Mouse (Mus musculus) adrenal gland, postnatal 25 days (tissue): ENCODE results near the gene Tbl3. TPM values are rescaled to one million over a fixed set of nuclear protein-coding genes. Genes with fewer than 3 reads are reported as not detected.

ENCODE experiments used
- DNase-seq: peaks from one replicate; pipeline ENCODE4 v3.0.0; 2021; ENCODE audit warnings: mixed read lengths
- total RNA-seq: library from RNA; stranded (reverse); gene quantifications from 2 replicates; pipeline ENCODE4 v1.2.3, GENCODE M21; 2021

Tbl3 gene
- total RNA-seq, 1 experiment from 2014 or later, result 33.3 TPM

DNA sequence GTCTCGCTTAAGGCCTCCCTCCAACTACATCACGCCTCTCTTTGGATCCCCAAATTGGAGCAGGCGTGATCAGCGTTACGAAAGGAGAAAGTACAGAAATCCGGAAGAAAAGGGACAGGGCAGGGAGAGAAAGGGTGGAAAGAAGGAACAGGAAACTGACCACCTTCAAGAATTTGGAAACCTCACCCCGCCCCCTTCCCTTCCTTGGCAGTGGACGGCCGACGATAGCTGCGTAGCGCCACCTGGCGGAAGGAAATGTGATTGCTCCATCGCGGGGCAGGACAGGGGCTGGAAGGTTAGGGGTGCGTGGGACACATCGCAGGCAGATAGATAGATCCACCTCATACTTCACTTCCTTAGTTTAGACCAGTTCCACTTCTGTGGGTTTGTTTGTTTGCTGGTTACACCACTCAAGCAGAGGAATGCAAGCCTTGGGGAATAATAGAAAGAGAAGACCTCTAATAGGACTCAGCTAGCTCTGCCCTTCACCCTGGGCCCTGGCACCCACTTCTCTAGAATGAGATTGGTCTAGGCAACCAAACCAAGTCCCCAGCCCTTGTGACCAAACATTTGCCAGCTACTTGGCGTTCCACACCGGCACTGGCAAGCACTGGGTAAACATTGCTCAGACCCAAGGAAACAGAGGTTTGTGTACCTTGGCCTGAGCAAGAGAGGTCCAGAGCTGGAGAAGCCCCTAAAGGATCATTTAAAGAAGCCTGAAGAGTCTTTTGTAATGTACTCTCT lies 53.3 kb downstream of the Tbl3 start:
- DNase-seq, result peak; percentile 79

DNA sequence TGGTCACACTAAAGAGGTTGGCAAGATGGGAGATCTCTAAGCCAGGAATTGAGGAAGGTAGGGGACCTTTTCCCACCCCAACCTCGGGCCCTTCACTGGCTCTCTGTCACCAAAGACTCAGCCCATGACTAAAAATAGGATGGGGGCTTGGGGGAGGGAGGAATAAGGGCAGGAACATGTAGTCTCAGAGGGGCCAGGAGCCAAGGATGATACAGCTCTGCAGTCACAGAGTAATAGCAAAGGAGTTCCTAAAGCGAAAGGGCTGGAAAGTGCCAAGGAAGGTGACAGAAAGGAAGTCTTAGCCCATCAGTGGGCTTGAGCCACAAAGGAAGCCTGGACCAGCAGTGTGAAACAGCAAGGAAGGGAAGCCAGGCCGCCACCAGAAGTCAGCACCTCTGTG lies 55.6 kb downstream of the Tbl3 start:
- no peak for DNase-seq

DNA sequence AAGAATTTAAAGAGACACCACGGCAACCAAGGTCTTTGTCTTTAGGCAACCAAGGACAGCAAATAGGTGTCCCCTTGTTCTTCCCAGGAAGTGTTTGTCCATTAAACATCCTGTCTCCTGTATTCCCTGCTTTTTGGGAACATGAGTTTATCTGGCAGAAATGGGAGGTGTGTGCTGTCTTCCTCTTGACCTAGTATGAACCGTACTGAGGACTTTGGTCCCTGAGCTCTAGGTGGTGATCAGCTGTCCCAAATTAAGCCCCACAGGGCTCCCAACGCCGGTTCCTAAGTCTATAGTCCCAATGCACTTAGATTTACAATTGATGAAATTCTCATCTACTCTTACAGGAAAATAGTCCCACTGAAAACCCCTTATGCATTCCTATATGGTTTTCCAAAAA lies 56.7 kb downstream of the Tbl3 start:
- DNase-seq, result no peak

DNA sequence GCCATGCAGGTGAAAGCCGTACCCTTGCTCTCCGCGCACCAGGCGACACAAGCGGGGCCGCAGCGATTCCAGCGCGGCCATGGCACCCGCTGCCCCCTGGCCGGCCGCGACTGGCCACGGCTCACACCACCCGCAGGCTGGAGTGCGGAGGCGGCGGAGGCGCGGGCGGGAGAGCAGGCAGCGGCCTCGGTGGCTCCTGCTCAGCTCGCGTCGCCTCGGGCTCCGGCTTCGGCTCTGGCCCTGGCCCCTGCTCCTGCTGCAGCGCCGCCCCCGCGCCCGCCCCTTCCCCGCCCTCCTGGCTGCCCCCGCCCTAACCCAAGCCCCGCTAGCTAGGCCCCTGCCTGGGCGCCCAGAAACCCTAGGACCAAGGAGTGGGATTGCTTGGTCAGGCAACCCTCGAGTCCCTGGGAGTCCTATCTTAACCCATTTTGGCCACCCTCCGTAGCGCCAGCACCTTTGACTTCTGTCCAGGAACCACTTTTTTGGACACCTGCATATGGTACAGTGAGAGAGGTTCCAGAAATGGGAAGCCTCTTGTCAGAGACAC lies 57.3 kb downstream of the Tbl3 start, which contains the start of gene Slc9a3r2:
TSS of gene Slc9a3r2 (minus strand) at position 258 of the 547 bp plus-strand sequence.
- DNase-seq, result peak; percentile 76

DNA sequence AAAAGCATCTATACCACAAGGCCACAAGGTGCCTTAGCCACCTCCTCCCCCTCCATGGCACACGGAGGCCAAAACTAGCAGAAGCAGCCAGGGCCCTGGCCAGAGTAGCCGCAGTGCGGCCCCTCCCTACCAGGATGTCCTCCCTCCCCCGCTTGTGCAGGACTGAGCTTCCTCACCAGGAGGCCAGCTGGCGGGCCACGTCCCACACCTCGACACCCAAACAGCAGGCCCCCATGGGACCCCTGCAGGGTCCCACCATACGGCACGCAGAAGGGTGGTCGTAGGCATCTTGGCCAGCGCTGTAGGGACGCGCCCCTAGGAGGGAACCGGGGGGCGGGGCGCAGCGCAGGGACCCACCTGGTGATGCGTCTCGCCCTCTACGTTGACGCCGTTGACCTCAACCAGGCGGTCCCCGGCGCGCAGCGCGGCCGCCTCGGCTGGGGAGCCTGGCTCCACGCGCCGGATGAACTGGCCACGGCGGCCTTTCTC lies 57.8 kb downstream of the Tbl3 start:
- peak; percentile 53 for DNase-seq

DNA sequence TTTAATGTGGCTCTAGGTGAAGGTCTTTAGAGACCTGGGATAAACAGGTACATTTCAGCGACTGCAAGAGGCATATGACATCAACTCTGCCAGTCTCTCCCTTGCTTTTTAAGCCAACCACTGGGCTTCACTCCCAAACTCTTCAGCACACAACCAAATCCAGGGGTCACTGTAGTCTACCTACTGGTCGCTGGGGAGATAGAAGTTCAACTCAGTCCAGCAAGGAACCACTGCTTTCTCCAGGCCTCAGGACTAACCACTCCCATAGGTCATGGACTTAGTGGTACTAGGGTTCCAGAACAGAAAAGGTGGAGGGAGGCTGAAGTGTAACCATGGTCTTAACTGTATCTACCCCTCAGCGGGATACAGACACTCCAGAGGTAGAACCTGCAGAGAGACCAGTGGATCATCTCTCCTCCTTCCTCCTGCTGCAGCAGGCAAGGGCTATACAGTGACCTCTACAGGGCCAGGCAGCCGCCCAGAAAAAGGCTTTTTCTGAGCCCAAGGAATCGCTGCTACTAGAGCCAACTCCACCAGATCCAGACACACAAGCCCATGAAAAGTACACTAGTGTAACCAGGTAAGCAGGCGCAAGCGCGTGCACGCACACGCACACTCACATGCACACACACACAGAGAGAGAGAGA lies 58.6 kb downstream of the Tbl3 start:
- no peak for DNase-seq

Other genes starting within 250 kb of the Tbl3 start
- 21.7 and 33.7 TPM in 2 replicates for gene E4f1, start 237.3 kb downstream of the Tbl3 start, total RNA-seq
- gene Pgp, start 237.3 kb downstream of the Tbl3 start, total RNA-seq, result 71.8 and 83.4 TPM in 2 replicates
- 0.85 and 0.95 TPM in 2 replicates for gene Bricd5, start 233.8 kb downstream of the Tbl3 start, total RNA-seq
- gene Mlst8, start 228.6 kb downstream of the Tbl3 start, total RNA-seq, result 29.7 and 37.3 TPM in 2 replicates
- gene Caskin1, start 219.1 kb downstream of the Tbl3 start, total RNA-seq, result 26.2 and 60.8 TPM in 2 replicates
- gene Traf7, start 179.7 kb downstream of the Tbl3 start, total RNA-seq, result 105 and 133 TPM in 2 replicates
- gene Rab26, start 173.4 kb downstream of the Tbl3 start, total RNA-seq, result 1.3 and 1.4 TPM in 2 replicates
- gene Pkd1, start 157.8 kb downstream of the Tbl3 start, total RNA-seq, result 45.2 and 65.8 TPM in 2 replicates
- 108 and 138 TPM in 2 replicates for gene Tsc2, start 75.0 kb downstream of the Tbl3 start, total RNA-seq
- 7.2 and 12.6 TPM in 2 replicates for gene Nthl1, start 75.0 kb downstream of the Tbl3 start, total RNA-seq
- 53.4 and 63.5 TPM in 2 replicates for gene Slc9a3r2, start 57.3 kb downstream of the Tbl3 start, total RNA-seq
- gene Npw, start 49.2 kb downstream of the Tbl3 start, total RNA-seq, result not detected in 2 replicates
- 53.9 and 54.7 TPM in 2 replicates for gene Zfp598, start 38.0 kb downstream of the Tbl3 start, total RNA-seq
- gene Syngr3, start 17.7 kb downstream of the Tbl3 start, total RNA-seq, result 1.2 and 2.1 TPM in 2 replicates
- 30.5 and 33.5 TPM in 2 replicates for gene Gfer, start 11.5 kb downstream of the Tbl3 start, total RNA-seq
- gene Noxo1, start 11.4 kb downstream of the Tbl3 start, total RNA-seq, result 4.5 and 6.5 TPM in 2 replicates
- gene Rnf151, start 10.4 kb upstream of the Tbl3 start, total RNA-seq, result 0.27 and 0.81 TPM in 2 replicates
- 579 and 669 TPM in 2 replicates for gene Rps2, start 10.5 kb upstream of the Tbl3 start, total RNA-seq
- gene Ndufb10, start 16.8 kb upstream of the Tbl3 start, total RNA-seq, result 230 and 272 TPM in 2 replicates
- 0.24 TPM in 1 of 2 replicates, not detected in the other for gene Rpl3l, start 20.2 kb upstream of the Tbl3 start, total RNA-seq
- gene Msrb1, start 29.0 kb upstream of the Tbl3 start, total RNA-seq, result 87.5 and 89.3 TPM in 2 replicates
- gene Hs3st6, start 45.3 kb upstream of the Tbl3 start, total RNA-seq, result 2.8 and 3.0 TPM in 2 replicates
- gene Meiob, start 96.6 kb upstream of the Tbl3 start, total RNA-seq, result 0.76 and 1.7 TPM in 2 replicates
- gene Hagh, start 132.5 kb upstream of the Tbl3 start, total RNA-seq, result 88.2 and 124 TPM in 2 replicates
- gene Fahd1, start 142.7 kb upstream of the Tbl3 start, total RNA-seq, result 34.6 and 35.5 TPM in 2 replicates
- 1.5 and 3.0 TPM in 2 replicates for gene Igfals, start 158.3 kb upstream of the Tbl3 start, total RNA-seq
- 55.1 and 55.9 TPM in 2 replicates for gene Nubp2, start 178.7 kb upstream of the Tbl3 start, total RNA-seq
- gene Spsb3, start 179.0 kb upstream of the Tbl3 start, total RNA-seq, result 29.2 and 30.9 TPM in 2 replicates
- gene Eme2, start 187.4 kb upstream of the Tbl3 start, total RNA-seq, result 54.0 and 69.2 TPM in 2 replicates
- 147 and 189 TPM in 2 replicates for gene Mrps34, start 187.5 kb upstream of the Tbl3 start, total RNA-seq
- gene Nme3, start 188.8 kb upstream of the Tbl3 start, total RNA-seq, result 85.2 and 112 TPM in 2 replicates
- 157 and 177 TPM in 2 replicates for gene Mapk8ip3, start 229.3 kb upstream of the Tbl3 start, total RNA-seq